ENCODE assay signal across 18 mouse cellular contexts in the genomic region with DNA sequence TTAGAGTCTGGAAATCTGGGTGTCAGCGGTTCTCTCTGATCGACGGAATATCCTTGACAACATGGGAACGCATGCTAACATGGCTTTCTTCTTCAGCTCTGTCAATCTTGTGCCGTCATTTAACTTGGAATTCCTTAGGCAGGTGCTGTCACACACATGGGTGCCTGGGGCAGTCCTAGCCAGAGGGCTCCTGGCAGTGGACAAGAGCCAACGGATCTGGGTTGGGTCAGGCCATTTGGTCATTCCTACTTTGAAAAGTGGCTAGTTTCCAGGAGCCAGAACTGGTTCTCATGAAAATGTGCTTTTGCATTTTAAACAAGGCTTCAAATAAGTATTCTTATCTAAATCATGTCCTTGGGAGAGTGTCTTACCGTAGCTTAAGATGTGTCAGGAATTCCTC.
"Had no signal": no experiment of that assay in that cellular context is flagged by ENCODE, and none has a peak within 500 bp of the region (broad histone marks: within the 10 kb centered on the region; RNA-seq: fewer than 3 reads in every experiment).

No protein-coding gene starts in this region.

- H3K4me1 ChIP-seq: midbrain, embryonic 12.5 days; neural tube, embryonic 13.5 days; neural tube, embryonic 15.5 days had no signal

- H3K36me3 ChIP-seq: midbrain, embryonic 12.5 days; neural tube, embryonic 13.5 days; neural tube, embryonic 15.5 days had no signal

- H3K9me3 ChIP-seq: midbrain, embryonic 10.5 days; midbrain, embryonic 12.5 days; neural tube, embryonic 13.5 days; neural tube, embryonic 15.5 days had no signal

- H3K27me3 ChIP-seq: midbrain, embryonic 12.5 days; neural tube, embryonic 13.5 days; neural tube, embryonic 15.5 days had no signal

- H3K27ac ChIP-seq: midbrain, embryonic 10.5 days; midbrain, embryonic 12.5 days; neural tube, embryonic 13.5 days; neural tube, embryonic 15.5 days had no signal

- H3K4me2 ChIP-seq: lung, embryonic 14.5 days; midbrain, embryonic 12.5 days; neural tube, embryonic 13.5 days; neural tube, embryonic 15.5 days had no signal

- DNase-seq: lung, embryonic 14.5 days; lung, postnatal 10 days; lung, postnatal 4 days; midbrain, embryonic 14.5 days; retina, postnatal 1 day; right cerebral cortex, adult 18-20 months; right cerebral cortex, postnatal 25 days; right cerebral cortex, postnatal 4 days; spleen, adult 18-20 months; thymus, adult 18-20 months; thymus, postnatal 14 days; thymus, postnatal 36 days had no signal

- ATAC-seq: midbrain, embryonic 16.5 days had no signal

- H3K9ac ChIP-seq: lung, embryonic 14.5 days; midbrain, embryonic 12.5 days; neural tube, embryonic 13.5 days; neural tube, embryonic 15.5 days had no signal

- H3K4me3 ChIP-seq: midbrain, embryonic 10.5 days; midbrain, embryonic 12.5 days; myocyte; neural tube, embryonic 13.5 days; neural tube, embryonic 15.5 days had no signal
